Comparison of ENCODE assay signal across 8 mouse cellular contexts in the genomic region with DNA sequence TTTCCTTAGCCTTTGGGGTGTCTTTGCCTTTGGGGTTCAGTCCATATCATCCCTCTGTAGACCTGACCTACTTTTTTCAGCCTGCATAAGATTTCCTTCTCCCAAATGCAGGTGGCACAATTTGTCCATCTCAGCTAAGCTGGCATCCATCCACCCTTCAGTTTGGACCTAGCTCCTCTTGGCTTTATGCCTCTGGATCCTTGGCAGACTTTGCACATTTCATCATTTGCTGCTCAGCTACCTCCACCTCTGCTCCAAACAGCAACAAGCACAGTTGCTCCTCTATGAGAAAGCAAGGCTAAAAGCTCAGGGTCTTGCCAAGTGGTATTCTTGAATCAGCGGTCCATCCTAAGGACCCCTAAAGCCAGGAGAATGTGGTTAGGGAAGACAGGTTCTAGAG.
DNase-seq lines count a peak whose midpoint lies in the region; ATAC-seq lines count a peak whose summit lies in the region.

No protein-coding gene starts in this region.

- no peak overlapping the region for H3K27ac ChIP-seq in heart, embryonic 12.5 days (ENCODE audit: poor library complexity, severe bottlenecking)

- no peaks in the 10 kb centered on the region for H3K36me3 ChIP-seq in heart, embryonic 12.5 days

- H3K27me3 ChIP-seq in heart, embryonic 12.5 days (replicated peaks), result peaks cover 38% of the 10 kb centered on the region

- H3K4me2 ChIP-seq in heart, embryonic 12.5 days, result no peak overlapping the region

- ATAC-seq in heart, embryonic 12.5 days (ENCODE audit: insufficient number of reproducible peaks, low FRiP score), result no peak

- no peaks in the 10 kb centered on the region for H3K4me1 ChIP-seq in heart, embryonic 12.5 days (replicated peaks)

- WGBS in heart, embryonic 12.5 days, result 91% methylated on average over 1 of the region's 1 CpGs

- H3K9me3 ChIP-seq in heart, embryonic 12.5 days (replicated peaks), result peaks cover 3% of the 10 kb centered on the region; the same call in 1 of the 2 replicates

- no peak overlapping the region for H3K9ac ChIP-seq in heart, embryonic 12.5 days

- H3K4me3 ChIP-seq in heart, embryonic 12.5 days, result no peak overlapping the region

- DNase-seq in heart, adult 11 months, result peak; percentile 90
- DNase-seq in ovary, postnatal 36 days (ENCODE audit: low spot score), result peak; percentile 25
- DNase-seq in ovary, postnatal 10 days (ENCODE audit: low spot score), result no peak
- DNase-seq in fat pad, adult 2 months (ENCODE audit: extremely low read depth, low read depth, low spot score), result peak; percentile 68
- DNase-seq in right cerebral cortex, postnatal 25 days, result peak; percentile 44
- no peak for DNase-seq in testis, postnatal 14 days (ENCODE audit: low spot score)
- no peak for DNase-seq in c-Kit-positive CD71-positive TER-119-positive erythroid progenitor cells, embryonic 14.5 days (ENCODE audit: low spot score)

Comparison
In these comparisons a context has a peak if more than half of its experiments do, and no peak if none do; other contexts are left out.
1. DNase-seq: peak in heart, adult 11 months (single experiment), ovary, postnatal 36 days (single experiment), fat pad, adult 2 months (single experiment) and right cerebral cortex, postnatal 25 days (single experiment); none in ovary, postnatal 10 days (single experiment), testis, postnatal 14 days (single experiment) and c-Kit-positive CD71-positive TER-119-positive erythroid progenitor cells, embryonic 14.5 days (single experiment).